Comparison of ENCODE assay signal across 29 mouse cellular contexts in the genomic region with DNA sequence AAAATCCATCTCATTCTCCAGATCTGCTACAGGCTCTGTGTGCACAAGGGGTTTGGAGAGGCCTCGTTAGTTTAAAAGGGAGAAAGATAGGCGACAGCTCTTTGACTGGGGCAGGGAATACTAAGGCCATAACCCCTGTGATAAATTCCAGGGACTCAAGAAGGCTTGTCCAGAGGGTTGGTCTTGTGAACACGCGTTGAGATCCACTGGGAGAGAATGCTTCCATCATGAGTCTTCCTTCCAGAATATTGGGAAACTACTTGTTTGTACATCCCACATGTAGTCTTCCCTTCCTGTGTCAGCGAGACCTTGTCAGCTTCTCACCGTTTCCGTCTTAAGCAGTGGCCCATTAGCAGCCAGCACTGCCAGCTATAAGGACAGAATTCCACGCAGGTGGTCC.
DNase-seq lines count a peak whose midpoint lies in the region; ATAC-seq lines count a peak whose summit lies in the region.
"Had no signal": no experiment of that assay in that cellular context is flagged by ENCODE, and none has a peak within 500 bp of the region (broad histone marks: within the 10 kb centered on the region; RNA-seq: fewer than 3 reads in every experiment).

No protein-coding gene starts in this region.

- 73% methylated on average over 8 of the region's 8 CpGs for WGBS in forebrain, embryonic 11.5 days
- WGBS in forebrain, embryonic 12.5 days = 80% methylated on average over 8 of the region's 8 CpGs
- 31% methylated on average over 8 of the region's 8 CpGs for WGBS in limb, embryonic 13.5 days
- WGBS in limb, embryonic 10.5 days = 37% methylated on average over 8 of the region's 8 CpGs

- no peaks in the 10 kb centered on the region for H3K9me3 ChIP-seq in forebrain, embryonic 11.5 days (ENCODE audit: control insufficient read depth, low read length)
- no peaks in the 10 kb centered on the region for H3K9me3 ChIP-seq in forebrain, embryonic 12.5 days
- H3K9me3 ChIP-seq in limb, embryonic 13.5 days = no peaks in the 10 kb centered on the region
- H3K9me3 ChIP-seq in limb, embryonic 10.5 days (replicated peaks) = no peaks in the 10 kb centered on the region
- H3K9me3 ChIP-seq: embryonic facial prominence, embryonic 13.5 days; embryonic facial prominence, embryonic 15.5 days; forebrain, embryonic 10.5 days; G1E had no signal

- H3K27me3 ChIP-seq in forebrain, embryonic 11.5 days (ENCODE audit: control insufficient read depth, insufficient read depth, low read length) = no peaks in the 10 kb centered on the region
- H3K27me3 ChIP-seq in forebrain, embryonic 12.5 days = no peaks in the 10 kb centered on the region
- no peaks in the 10 kb centered on the region for H3K27me3 ChIP-seq in limb, embryonic 13.5 days
- no peaks in the 10 kb centered on the region for H3K27me3 ChIP-seq in limb, embryonic 10.5 days (ENCODE audit: low read depth, poor library complexity, severe bottlenecking)
- H3K27me3 ChIP-seq: CH12.LX; embryonic facial prominence, embryonic 13.5 days; embryonic facial prominence, embryonic 15.5 days; Patski had no signal

- H3K4me1 ChIP-seq in forebrain, embryonic 11.5 days (replicated peaks; ENCODE audit: control insufficient read depth, insufficient read depth, low read length) = no peaks in the 10 kb centered on the region
- no peaks in the 10 kb centered on the region for H3K4me1 ChIP-seq in forebrain, embryonic 12.5 days
- peaks cover 19% of the 10 kb centered on the region for H3K4me1 ChIP-seq in limb, embryonic 13.5 days
- H3K4me1 ChIP-seq in limb, embryonic 10.5 days = peaks cover 21% of the 10 kb centered on the region
- peaks cover 13% of the 10 kb centered on the region; the same call in 1 of the 2 replicates for H3K4me1 ChIP-seq in brown adipose tissue, adult 24 weeks (ENCODE audit: control insufficient read depth, insufficient read depth, insufficient read length, low read length)

- no peak overlapping the region for H3K4me3 ChIP-seq in forebrain, embryonic 11.5 days (ENCODE audit: low read depth, low read length)
- no peak overlapping the region for H3K4me3 ChIP-seq in forebrain, embryonic 12.5 days (replicated peaks)
- no peak overlapping the region for H3K4me3 ChIP-seq in limb, embryonic 13.5 days
- H3K4me3 ChIP-seq in limb, embryonic 10.5 days = no peak overlapping the region
- H3K4me3 ChIP-seq in brown adipose tissue, adult 24 weeks (ENCODE audit: insufficient read depth, low read depth, low read length) = no peak overlapping the region
- H3K4me3 ChIP-seq: embryonic facial prominence, embryonic 13.5 days; embryonic facial prominence, embryonic 15.5 days; erythroblast, embryonic 14.5 days; forebrain, embryonic 10.5 days had no signal

- no peak overlapping the region for H3K4me2 ChIP-seq in forebrain, embryonic 11.5 days (ENCODE audit: low read depth, low read length, severe bottlenecking)
- no peak overlapping the region for H3K4me2 ChIP-seq in forebrain, embryonic 12.5 days
- no peak overlapping the region for H3K4me2 ChIP-seq in limb, embryonic 13.5 days (replicated peaks)
- H3K4me2 ChIP-seq: embryonic facial prominence, embryonic 13.5 days; embryonic facial prominence, embryonic 15.5 days had no signal

- H3K27ac ChIP-seq in forebrain, embryonic 11.5 days (ENCODE audit: low read depth, low read length) = no peak overlapping the region
- H3K27ac ChIP-seq in forebrain, embryonic 12.5 days = no peak overlapping the region
- H3K27ac ChIP-seq in limb, embryonic 13.5 days = peak overlapping the region; percentile 22; the same call in 1 of the 2 replicates
- H3K27ac ChIP-seq in limb, embryonic 10.5 days = no peak overlapping the region
- peak overlapping the region; percentile 59 for H3K27ac ChIP-seq in brown adipose tissue, adult 24 weeks (replicated peaks; ENCODE audit: low read depth, low read length)
- H3K27ac ChIP-seq: embryonic facial prominence, embryonic 13.5 days; embryonic facial prominence, embryonic 15.5 days; forebrain, embryonic 10.5 days had no signal

- H3K36me3 ChIP-seq in forebrain, embryonic 11.5 days (ENCODE audit: control insufficient read depth, insufficient read depth, low read length) = no peaks in the 10 kb centered on the region
- no peaks in the 10 kb centered on the region for H3K36me3 ChIP-seq in forebrain, embryonic 12.5 days (replicated peaks)
- H3K36me3 ChIP-seq in limb, embryonic 13.5 days = no peaks in the 10 kb centered on the region
- no peaks in the 10 kb centered on the region for H3K36me3 ChIP-seq in limb, embryonic 10.5 days
- H3K36me3 ChIP-seq: embryonic facial prominence, embryonic 13.5 days; embryonic facial prominence, embryonic 15.5 days; forebrain, embryonic 10.5 days; G1E had no signal

- H3K9ac ChIP-seq in forebrain, embryonic 11.5 days (ENCODE audit: low read length) = no peak overlapping the region
- no peak overlapping the region for H3K9ac ChIP-seq in forebrain, embryonic 12.5 days
- no peak overlapping the region for H3K9ac ChIP-seq in limb, embryonic 13.5 days
- H3K9ac ChIP-seq: embryonic facial prominence, embryonic 13.5 days; embryonic facial prominence, embryonic 15.5 days had no signal

- no peak for ATAC-seq in forebrain, embryonic 11.5 days (replicated peaks; ENCODE audit: low FRiP score)
- ATAC-seq in forebrain, embryonic 12.5 days (ENCODE audit: low FRiP score) = no peak
- ATAC-seq in limb, embryonic 13.5 days (ENCODE audit: low FRiP score, low read depth) = no peak
- ATAC-seq: activated CD4-positive, CD25-positive, alpha-beta regulatory T cell, adult 4 months; CD4-positive, CD25-positive, alpha-beta regulatory T cell, adult 4 months; forebrain, embryonic 14.5 days; forebrain, embryonic 16.5 days; Patski had no signal

- peak; percentile 15 for DNase-seq in forebrain, embryonic 11.5 days (ENCODE audit: low spot score)
- peak; percentile 88 for DNase-seq in heart, adult 11 months
- DNase-seq in heart, postnatal 4 days = no peak
- no peak for DNase-seq in limb, embryonic 10.5 days (ENCODE audit: low spot score)
- DNase-seq: adrenal gland, adult 8-10 months; adrenal gland, postnatal 14 days; adrenal gland, postnatal 36 days; B cell, adult 2 months; cerebellum, adult 11 months; cerebellum, adult 18-20 months; cerebellum, adult 8-10 months; cerebellum, adult 9-11 months; cerebellum, postnatal 14 days; cerebellum, postnatal 36 days; embryo, embryonic 11 days had no signal

Comparison
In these comparisons a context has a peak if more than half of its experiments do, and no peak if none do; other contexts are left out.
1. DNase-seq: peak in forebrain, embryonic 11.5 days (single experiment) and heart, adult 11 months (single experiment); none in heart, postnatal 4 days (single experiment) and limb, embryonic 10.5 days (single experiment).
2. H3K27ac ChIP-seq: peak in limb, embryonic 13.5 days (single experiment) and brown adipose tissue, adult 24 weeks (single experiment); none in forebrain, embryonic 11.5 days (single experiment), forebrain, embryonic 12.5 days (single experiment) and limb, embryonic 10.5 days (single experiment).